Mouse (Mus musculus): ENCODE data around the gene Vamp9.

GRCm38 (mm10) chr5:99975776-99976175 lies 69.7 kb downstream of the Vamp9 start:
- TF ChIP-seq POLR2A (IDR thresholded peaks at IDR 0.05; ENCODE audit: insufficient read depth, low read depth, low read length) (no peak), CTCF (IDR thresholded peaks at IDR 0.05) (no peak)
